Mouse (Mus musculus) cerebellum, adult 8-10 months (tissue): Measurements from ENCODE around the gene Sstr4.

Experiments used
- DNase-seq: peaks from one replicate; pipeline ENCODE4 v3.0.0; 2022

The Sstr4 gene

DNA sequence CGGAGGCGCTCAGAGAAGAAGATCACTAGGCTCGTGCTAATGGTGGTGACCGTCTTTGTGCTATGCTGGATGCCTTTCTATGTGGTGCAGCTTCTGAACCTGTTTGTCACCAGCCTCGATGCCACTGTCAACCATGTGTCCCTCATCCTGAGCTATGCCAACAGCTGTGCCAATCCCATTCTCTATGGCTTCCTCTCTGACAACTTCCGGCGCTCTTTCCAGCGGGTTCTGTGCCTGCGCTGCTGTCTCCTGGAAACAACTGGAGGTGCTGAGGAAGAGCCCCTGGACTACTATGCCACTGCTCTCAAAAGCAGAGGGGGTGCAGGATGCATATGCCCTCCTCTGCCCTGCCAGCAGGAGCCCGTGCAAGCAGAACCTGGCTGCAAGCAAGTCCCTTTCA is 1.1 kb downstream of the Sstr4 start:
- no peak for DNase-seq

DNA sequence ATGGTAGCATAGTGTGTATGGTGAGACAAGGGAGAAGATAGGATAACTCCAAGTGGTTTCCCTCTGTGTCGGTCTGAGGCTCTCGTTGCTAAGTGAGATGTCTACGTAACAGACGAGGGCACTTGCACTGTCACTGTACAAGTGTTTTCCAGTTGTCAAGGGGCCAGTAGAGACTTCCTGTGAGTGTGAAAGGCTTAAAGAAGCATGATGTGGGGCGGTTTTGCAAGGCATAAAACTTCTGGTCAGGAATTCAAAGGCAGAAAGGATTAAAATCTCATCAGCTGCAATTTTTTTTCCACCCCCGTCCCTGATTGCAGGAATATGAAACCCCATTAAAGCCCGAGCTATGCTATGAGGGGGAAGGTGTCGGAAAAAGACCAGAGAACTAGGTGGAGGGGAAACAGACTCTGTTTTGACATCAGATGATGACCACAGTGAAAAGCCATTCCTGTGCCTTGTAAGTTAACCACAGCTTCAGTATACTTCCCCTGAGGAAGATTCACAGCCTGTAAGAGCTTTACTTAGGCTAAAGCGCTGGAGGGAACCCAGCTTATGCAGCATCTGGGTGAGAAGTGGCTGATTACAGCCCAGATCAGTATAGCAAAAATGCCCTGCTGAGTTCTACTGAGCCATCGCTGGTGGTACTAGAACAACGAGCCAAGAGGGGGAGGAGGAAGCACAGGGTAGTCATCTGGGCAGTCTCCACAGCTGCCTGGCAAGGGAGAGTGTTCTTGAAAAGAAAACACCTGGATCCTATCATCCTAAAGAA is 2.1 kb downstream of the Sstr4 start:
- no peak for DNase-seq

DNA sequence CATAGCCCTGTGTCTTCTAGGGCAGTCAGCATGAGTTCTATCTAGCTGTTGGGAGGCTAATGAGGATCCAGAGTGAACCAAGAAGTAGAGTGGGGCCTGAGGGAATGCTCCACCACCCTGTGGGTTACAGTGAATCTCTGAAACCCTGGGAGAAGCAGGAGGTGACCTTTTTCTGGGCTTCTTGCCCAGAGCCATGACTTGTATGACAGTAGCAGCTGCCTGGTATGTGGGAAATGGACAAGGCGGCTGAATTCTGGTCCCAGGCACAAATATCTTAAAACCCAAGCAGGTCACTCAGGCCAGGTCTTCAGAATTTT is 2.6 kb downstream of the Sstr4 start:
- DNase-seq: no peak

DNA sequence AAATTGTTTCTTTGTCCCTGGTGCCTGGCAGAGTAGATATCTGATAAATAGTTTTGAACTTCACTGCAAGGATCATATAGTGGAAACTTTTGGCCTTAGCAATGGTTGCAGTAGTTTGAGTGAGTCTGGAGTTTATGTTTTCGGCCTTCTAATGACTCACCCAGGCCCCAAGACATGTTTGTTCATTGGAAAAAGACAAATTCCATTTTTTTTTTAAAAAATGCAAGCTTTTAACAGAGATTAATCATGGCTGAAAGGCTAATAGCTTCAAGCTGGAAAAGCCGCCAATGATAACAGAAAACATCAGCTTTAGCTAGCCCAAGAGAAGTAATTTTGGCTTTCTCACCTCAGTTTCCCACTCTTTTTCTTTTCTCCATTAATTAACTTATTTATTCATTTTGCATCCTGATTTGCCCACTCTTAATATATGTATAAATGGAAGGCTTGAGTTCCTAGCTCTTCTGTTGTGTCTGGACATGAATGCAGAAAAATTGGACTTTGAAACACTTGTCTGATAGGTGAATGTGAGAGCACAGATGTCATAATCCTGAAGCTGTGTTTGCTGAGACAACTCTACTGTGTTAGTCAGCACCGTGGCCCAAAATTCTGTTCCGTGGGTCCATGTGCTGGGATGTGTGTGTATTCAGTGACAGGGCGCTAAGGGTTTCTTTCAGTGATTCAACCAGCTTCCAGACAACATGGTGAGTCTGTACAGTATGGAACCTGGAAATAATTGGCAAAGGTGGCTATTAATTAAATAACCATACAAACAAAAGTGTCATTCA is 3.9 kb downstream of the Sstr4 start:
- no peak for DNase-seq

DNA sequence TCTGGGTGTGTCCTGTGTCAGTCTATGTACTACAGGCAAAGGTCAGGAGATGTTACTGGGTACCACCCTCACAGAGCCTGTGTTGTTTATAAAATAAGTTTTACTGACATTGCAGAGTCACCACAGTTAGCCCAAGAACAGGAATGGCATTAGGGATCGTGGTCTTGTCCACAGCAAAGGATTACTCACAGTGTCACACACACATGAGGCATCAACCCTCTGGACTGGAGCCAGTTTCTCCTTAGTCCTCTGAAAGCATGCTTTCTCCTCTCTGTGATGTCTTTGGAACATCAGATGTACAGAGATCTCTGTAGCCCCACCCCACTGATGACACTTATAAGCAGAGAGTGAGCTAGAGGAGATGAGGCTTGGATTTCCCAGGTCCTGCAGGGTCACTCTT is 7.1 kb downstream of the Sstr4 start:
- no peak for DNase-seq

DNA sequence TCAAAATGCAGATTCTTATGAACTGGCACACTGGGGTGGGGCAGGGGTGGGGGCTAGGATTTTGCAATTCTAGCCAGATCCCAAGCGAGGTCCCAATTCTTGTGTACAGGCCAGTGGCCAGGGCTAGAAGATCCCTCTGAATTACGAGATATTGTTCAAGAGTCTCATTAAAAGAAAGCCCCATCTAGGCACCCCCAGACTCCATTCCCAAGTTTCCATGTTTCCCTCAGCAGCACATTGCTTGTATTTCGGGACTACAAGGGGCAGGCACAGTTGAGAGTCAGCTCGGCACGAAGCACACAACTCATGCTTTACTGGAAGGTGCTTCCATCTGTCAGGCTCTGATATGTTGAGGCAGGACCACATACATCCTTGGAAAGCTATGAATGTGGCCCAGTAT is 9.8 kb downstream of the Sstr4 start:
- DNase-seq: no peak

DNA sequence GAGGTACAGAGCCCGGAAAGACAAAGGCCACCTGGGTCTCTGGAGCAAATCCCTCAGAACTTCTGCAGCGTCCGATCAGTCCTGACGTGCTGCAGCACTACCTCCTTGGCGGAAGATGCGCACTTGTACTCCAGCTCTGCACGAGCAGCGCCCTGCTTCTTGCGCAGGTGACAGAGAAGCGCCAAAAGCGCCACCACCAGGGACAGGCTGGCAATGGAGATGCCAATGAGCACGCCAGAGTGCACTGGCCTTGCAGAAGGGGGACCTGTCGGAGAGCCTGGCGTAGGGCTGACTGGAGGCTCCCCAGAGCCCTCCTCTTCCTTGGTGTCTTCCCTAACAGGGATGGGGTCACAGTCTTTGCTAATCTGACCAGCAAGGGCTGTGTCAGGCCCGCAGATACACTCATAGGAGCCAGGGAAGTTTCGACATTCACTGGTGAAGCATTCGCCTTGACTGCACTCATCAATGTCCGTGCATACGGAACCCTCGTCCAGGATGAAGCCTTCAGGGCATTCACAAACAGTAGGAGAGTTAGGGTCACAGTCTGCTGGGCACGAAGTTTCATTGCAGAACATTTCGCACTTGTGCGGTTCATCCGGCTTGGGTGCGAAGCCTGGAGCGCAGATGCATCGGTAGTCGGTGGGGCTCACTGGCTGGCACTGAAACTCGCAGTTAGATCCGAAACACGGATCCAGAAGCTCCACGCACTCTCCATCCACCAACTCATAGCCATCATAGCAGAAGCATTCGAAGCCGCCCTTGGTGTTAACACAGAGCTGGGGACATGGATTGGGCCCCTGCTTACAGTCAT is 11.2 kb downstream of the Sstr4 start:
- DNase-seq: no peak

DNA sequence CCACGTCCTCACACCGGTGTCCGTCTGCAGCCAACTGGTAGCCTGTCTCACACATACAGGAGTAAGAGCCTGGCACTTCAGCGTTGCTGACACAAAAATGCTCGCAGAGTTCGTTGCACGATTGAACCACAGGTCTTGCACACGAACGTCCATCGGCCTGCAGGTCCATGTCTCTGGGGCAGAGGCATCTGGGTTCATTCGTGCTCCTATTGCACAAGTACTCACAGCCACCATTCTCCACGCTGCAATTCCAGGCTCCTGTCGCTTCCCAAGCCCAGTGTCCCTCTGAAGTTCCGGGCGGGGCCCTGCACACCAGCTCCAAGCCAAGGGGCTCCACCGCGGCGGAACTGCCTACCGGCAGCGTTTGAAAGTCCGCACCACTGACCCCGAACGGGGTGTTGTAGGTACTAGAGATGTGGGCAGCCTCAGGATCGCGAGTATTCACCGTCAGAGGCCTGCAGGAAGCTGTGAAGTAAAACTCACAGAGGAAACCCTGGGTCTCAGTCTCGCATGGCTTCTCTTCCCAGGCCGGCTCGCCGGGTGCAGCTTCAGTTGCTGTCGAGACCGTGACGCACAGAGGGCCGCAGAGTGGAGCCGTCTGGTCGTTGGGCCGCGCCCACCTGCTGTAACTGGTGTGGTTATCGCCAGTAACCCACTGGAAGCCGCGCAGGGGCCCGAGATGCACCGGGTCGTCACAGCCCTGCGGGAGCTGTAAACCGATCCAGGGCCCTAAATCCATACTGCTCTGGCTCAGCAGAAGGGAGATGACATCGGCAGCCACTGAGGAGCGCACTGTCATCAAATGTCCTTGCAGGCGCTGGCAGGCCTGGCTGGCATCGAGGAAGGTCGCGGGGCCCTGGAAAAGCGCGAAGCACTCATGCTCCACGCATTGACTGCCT is 12.1 kb downstream of the Sstr4 start:
- DNase-seq: no peak

DNA sequence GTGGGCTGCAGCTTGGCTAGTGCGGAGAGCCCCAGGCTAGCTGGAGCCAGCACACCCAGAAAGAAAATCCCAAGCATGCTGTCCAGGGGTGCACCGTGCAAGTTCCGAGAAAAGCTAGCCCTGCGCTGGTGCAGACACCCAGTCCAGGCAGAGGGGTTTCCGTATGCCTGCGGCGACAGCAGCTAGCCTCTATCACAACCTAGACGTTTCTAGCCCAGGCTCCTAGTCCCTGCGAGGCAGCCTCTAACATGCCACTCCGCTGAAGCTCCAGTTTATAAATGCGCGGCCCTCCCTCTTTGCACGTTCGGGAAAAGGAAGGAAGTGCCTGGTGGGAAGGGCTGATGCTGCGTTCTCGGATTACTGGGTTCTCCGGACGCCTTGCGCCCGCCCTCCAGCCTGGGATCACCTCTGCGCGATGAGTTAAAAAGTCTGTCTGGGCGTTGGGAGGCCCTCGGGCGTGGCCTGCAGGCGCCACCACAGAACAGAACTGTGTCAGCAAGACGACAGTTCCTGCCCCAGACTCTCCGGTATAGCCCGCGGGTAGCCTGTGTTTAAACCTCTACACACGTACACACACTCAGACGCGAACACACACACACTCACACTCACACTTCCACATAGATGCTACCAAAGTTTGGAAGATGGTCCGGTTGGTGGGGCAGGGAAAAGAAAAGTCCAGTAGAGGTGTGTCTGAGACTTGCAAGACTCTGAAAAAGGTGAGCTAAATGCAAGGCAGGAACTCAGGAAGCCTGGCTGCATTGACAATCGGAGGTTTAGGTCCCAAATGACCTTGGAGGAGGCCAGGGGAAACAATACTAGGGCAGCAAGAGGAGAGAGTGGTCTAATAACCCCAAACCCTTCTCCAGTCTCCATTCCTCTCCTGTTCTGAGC is 13.0 kb downstream of the Sstr4 start, which contains the start of gene Thbd:
Gene Thbd (minus strand): TSS at position 319 of the 891 bp plus-strand sequence.
- DNase-seq: no peak

DNA sequence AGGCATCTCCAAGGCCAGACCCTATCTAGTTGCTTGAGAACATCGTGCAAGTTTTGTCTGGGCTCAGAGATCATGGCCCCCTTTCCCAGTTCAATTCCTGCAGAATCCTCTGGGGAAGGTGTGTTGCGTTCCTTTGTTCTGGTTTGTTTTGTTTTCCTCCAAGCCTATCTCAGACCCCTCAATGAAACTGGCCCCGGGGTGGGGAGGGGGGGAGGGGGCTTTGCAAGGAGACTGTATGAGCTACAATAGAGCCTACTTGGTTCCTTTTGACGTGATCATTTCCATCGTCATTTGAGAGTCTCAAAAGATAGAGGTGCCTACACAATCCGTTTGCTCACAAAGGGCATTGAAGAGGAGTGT is 13.6 kb downstream of the Sstr4 start:
- no peak for DNase-seq

DNA sequence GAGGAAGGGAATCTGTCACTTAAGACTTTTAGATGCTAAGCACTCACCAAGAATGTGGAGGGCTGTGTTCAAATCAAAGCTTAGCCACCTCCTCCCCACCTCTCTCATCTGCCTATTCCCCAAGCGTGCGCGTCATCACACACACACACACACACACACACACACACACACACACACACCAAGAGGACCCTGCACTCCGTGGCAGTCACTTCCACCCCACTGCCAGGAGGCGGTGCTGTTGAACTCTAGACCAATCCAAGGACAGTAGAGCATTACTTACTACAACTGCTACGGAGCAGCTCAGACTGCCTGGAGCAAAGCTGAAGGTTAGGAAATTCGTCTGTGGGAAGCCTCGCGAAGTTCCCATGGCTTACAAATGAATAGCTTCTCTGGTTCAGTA is 14.0 kb downstream of the Sstr4 start:
- no peak for DNase-seq

DNA sequence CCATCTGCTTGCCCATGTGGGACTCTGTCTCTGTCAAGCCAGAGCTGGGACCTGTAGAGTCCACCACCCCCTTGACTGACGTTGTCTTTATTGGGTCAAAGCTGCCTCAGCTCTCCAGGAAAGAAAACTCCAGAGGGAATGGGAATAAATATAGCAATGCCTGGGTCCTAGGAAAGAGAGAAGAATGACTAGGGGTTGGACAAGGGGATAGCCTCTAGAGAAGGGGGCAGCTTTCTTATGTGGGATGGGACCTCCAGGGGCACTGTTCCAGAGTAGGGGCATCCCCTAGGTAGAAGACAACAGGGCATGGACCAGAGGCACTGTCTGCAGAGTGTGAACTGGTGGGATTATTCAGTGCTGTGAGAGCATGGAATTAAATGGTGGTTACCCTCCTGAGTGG is 14.7 kb downstream of the Sstr4 start:
- no peak for DNase-seq

DNA sequence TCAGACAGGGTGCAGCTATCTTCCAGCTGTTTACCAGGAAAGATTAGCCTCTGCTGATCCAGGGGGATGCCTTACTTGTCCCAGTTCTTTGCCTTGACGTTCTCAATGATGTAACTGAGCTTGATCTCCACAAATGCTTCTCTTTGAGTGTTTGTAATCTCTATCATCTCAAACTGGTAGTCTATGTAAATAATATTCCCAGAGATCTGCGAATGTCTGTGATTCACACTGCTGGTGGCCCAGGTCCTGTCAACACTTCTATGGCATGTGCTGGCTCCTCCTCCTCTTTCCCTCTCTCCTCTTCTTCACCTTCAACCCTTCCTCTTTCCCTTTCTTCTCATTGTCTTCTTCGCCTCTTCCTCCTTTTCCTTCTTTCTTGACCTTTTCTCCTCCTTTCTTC is 24.0 kb downstream of the Sstr4 start:
- no peak for DNase-seq

DNA sequence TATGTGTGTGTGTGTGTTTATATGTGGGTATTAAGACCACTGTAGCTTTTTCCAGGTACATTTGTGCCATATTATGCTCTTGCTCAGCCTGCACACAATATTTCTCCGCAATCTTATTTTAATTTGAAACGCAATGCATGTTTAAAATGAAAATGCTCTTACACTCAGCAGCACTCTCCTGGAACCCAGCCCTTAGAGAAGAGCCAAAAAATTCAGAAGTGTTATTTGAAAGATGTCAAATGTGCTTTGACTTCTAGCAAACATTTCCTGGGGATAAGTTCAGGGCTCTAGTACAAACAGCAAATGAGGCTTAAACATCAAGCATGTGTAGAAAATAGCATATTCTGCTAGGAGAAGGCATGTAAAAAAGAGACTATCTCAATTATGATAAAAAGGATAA is 24.6 kb downstream of the Sstr4 start:
- no peak for DNase-seq

DNA sequence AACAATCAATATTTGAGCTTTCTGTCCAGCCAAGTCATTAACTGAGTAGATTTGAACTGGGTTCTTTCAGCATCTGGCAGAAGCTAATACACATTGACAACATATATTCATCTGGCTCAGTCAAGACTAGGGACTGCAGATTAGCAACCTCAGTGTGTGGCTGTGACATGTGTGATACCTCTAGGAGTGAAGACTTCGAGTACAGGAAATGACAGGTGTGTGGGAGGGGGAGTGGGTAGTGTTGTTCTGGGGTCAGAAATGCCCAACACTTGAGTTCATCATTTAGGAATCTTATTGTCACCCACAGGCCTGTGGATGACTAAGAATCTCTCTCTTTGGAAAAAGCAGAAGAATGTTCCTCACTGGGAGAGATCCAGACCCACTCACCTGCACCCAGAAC is 26.0 kb downstream of the Sstr4 start:
- DNase-seq: no peak

DNA sequence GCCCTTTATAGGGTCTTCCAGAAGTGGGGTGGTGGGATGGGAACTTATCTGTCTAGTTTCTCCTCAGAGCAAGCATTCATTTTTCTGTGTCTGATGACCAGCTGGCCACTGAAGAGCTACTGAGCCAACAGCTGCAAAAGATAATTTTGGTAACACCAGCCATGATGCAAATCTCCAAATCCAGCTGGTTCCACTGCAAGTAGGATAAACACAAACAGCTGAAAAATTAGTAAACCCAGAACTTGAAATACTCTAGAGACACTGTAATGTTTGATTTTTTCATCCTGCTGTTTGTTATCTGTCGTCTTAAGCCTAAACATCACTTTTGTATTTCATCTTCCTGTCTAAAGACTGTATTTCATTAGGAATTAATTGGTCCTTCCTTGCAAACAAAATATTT is 26.6 kb downstream of the Sstr4 start:
- no peak for DNase-seq

DNA sequence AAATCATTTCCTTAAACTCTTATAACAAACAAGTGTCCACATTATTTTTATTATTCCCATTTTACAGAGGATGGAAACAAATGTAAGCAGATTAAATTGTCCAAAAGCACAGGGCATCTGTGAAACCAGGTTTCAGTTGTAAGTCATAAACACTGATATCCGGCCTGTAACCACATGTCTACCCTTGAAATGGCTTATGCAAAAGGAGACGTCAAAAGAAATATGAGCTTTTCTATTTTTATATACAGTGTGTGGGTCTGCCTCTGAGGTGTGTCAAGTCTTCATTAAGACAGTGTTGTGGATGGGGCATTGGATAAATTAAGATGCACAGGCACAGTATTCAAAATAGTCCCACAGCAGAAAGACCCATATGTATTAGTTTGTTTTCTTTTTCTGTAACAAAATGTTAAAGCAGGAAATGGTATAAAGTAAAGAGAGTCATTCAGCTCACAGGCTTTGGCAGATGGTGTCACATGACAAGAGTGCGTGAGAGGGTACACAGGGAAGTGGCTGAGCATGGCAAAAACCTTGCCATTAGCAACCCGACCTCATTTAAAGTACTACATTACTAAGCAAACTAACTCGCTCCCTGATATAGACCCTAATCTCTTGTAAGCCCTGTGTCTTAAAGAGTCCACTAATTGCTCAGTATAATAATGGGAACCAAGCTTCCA is 30.7 kb downstream of the Sstr4 start:
- DNase-seq: no peak

DNA sequence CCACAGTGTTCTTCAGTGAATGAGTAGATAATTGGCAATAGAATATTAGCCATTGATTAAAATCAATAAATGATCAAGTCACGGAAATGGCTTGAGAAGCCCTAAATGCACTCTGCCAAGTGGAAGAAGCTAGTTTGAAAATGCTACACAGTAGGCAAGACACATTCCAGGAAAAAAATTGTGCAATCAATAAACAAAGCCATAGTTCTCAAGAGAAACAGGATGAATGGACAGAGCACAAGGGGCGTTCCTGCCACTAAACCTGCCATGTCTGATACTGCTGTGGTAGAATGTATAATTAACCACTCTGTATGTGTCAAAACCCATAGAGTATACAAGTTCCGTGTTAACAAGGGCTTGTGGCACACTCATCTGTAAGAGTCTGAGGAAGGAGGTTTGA is 32.4 kb downstream of the Sstr4 start:
- DNase-seq: no peak

DNA sequence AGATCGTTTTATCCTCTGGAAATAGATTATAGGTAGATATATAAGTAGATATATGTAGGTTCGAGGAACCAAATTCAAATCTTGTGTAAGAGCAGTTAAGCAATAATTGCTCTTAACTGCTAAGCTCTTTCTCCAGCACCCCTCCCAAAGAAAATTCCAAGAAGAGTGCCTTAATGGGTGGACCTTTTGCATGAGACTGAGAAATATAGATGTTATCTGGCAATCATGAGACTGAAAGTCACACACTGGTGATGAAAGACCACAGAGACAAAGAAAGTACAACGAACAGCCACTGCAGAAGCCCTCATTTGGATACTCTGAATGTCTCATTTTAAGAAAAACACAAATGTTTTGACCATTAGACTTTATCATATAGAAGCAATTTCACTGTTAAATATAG is 33.4 kb downstream of the Sstr4 start:
- no peak for DNase-seq

DNA sequence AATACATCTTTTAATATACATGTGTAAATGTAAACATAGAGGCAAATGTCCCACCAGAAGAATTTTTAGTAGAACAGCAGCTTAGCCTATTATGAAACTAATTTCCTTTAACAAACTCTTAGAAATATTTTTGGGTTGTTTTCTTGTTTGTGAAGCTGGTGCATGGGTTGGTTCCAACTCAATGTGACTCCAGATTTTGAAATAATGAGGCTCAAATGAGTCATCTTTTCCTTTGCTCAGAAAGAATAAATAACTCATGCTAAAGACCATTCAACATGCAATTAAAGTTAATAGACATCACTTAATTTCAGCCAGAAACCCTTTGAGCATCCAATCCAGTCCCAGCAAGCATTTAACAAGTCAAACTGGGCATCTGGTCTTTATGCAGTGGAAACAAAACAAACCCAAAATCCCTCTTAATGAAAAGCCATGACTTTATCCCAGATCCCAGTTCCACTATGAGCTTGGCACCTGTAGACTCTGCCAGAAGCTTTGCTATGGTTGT is 33.9 kb downstream of the Sstr4 start:
- no peak for DNase-seq

DNA sequence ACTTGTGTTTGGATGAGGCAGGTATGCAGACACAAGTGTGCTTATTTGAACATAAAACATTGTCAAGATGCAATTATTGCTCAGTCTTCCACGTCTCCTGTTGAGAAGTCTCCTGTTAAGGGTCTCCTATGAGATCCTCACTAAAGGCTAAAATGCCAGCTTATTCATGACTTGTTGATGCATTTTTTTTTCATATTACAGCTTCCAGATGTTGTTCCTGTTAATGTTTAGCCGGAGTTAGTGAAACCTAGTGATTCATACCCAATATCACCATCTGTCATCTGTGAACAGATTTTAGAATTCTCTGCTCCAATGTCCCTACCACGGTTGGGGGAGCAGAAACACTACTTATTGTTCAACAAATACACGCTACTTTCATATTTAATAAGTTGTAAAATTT is 35.8 kb downstream of the Sstr4 start:
- no peak for DNase-seq
